Mouse (Mus musculus) right cerebral cortex, postnatal 25 days (tissue): ENCODE measurements at regions not wholly inside any gene's neighbourhood (a gene's known extent, or its start where the extent isn't known, plus 50 kb on each side); places are given as distances from the start of the nearest gene placed in this dataset.
"Not testable (repeated sequence)": the region's sequence is repeated elsewhere in the genome, so short reads cannot be mapped to it uniquely, and the experiment has no call there.

ENCODE experiments used
- DNase-seq: peaks from one replicate; pipeline ENCODE4 v3.0.0; 2022

DNA sequence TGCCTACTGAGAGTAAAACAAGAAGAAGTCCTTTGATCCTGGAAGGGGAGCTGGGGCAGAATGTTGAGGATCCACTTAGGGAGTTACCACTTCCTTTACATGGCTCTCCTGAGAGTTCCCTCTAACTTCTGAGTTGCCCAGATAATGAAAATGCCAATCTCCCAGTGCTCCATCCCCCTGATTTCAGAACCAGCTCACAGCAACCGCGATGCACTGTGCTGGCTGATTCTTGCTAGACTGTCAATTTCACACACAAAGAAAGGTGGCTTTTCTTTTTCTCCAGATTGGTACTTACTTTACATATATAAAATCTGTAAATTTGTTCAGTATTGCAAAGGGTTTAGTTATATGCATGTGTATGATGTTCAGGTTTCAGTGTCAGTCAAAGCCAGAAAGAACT lies 1248.1 kb upstream of the Adam24 start:
- no peak for DNase-seq

DNA sequence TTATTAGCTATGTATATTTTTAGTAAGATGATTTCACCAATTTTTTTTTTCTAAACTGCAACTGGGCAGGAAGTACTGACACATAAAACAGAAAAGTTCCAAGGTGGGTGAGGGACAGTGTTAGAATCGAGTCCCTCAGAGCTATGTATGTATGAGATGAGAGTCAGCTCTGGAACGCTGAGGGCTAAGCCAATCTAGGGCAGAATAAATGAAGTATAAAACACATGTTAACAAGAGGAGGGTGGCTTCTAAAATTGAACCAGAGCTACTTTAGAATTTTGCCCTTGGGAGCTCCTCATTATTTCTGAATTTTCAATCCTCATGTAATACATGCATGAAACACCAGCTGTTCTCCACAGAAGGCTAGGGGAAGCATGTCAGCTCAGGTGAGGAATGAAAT lies 1247.5 kb upstream of the Adam24 start:
- DNase-seq, result peak; percentile 6

DNA sequence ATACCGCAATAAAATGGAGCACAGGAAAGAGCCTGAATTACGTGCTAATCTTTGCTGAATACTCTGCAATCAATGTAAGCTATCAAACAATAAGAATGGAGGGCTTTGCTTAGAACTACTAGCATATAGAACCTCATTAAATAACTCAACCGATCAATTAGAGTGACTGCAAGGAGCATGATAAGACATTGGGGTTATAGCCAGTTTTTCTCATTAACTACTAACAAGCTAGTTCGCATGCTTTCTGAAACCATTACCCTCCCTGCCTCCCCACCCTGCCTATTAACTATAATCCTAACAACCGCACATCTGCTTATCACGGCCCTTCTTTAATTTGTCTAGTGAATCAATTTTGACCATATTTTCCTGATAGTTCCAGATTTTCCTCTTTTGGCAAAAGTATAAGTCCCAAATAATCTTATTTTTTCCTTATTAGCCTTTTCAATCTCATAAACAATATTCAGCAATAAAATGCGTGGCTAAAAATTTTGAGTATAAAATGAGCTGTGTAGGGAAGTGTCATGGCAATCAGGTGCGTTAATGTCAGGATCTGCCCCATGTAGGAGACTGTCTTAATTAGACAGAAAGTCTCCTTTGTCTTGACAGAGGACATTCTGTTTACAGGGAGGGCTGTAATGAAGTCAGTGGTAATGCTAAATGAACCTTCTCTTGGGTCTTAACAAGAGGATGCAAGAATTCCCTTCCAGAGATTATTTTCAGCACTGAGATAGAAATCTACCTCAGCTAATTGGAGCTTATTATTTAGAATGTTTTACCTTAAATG lies 1234.1 kb upstream of the Adam24 start:
- DNase-seq, result no peak

DNA sequence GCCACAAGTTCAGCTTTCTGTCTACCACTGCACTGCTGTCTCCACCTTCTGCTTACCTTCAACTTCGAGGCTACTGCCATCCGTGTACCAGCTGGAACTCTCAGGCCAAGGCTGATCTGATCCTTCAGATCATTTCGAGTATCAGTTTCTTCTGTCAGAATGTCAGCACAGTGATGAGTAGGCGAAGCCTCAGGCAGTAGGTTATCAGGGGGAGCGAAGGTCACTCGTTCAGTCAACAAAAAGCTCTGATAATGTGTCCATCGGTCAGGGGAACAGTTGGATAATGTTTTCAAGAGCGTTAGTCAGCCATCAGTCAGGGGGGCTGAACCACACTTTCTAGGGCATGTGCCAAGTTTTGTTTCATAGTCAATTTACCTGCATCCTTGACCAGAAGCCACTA lies 1183.7 kb upstream of the Adam24 start:
- not testable (repeated sequence) for DNase-seq

DNA sequence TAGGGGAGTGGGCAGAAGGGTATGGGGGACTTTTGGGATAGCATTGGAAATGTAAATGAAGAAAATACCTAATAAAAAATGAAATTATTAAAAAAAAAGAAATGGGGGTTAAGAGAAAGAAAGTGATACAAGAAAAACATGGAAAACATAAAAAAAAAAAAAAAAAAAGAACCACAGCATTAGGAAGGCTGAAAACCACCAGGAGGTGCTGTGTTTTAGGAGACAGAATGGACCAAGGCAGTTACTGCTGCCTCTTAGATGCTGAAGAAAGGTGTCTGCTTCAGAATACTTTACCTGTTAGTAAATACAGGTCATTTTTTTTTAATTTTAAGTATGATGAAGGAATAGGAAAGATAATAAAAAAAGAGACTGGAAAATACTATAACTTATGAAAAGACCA lies 1174.5 kb upstream of the Adam24 start:
- DNase-seq, result no peak

- DNase-seq, result no peak
Measured at GRCm38 (mm10) chr8:39504261-39504660, 1170.6 kb upstream of the Adam24 start.

- DNase-seq, result no peak
Measured at GRCm38 (mm10) chr8:39512967-39513366, 1161.9 kb upstream of the Adam24 start.
